Mouse (Mus musculus): ENCODE measurements around the gene Cpsf4l. TPM values are rescaled to one million over a fixed set of nuclear protein-coding genes. Genes with fewer than 3 reads are reported as not detected.

The Cpsf4l gene
- polyA plus RNA-seq, 2 experiments, result 0.02 to 0.11 TPM

DNA sequence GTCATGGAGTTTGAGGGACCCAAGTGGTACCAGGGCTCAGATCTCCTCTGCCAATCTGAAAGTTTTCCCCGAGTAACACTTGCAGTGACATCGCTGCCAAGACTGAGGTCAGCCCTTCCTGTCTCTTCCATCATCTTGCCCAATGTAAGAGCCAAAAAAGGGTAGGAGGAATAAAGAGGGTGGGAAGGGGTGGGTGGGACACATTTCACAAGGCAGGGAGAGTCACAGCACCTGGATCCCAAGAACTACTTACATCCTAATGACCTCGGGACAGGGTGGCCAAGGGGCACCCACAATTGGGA is 27.7 kb upstream of the Cpsf4l start:
- 65% methylated on average over 3 of the region's 3 CpGs for WGBS (ENCODE audit: insufficient replicate concordance)
- ATAC-seq (ENCODE audit: insufficient read depth) (no peak), DNase-seq (ENCODE audit: low read depth in 3 of 3, low spot score in 3 of 3) (no peak)
- Histone ChIP-seq H3K9me3 (ENCODE audit: control insufficient read depth, low read length) (no peaks in the 10 kb centered on the region), H3K4me1 (replicated peaks; ENCODE audit: control insufficient read depth in 2 of 2, insufficient read depth in 2 of 2, low read length in 1 of 2) (peaks cover 21 to 38% of the 10 kb centered on the region in 2 experiments), H3K27ac (no peak overlapping the region), H3K27me3 (ENCODE audit: control insufficient read depth, insufficient read depth, low read length) (no peaks in the 10 kb centered on the region), H3K36me3 (replicated peaks; ENCODE audit: control insufficient read depth, insufficient read depth, low read depth) (peaks cover 3% of the 10 kb centered on the region; the same call in 1 of the 2 replicates), H3K4me3 (ENCODE audit: insufficient read depth in 1 of 2, low read depth in 2 of 2, low read length in 2 of 2) (no peak overlapping the region), H3K4me2 (ENCODE audit: low read depth) (no peak overlapping the region), H3K9ac (replicated peaks) (no peak overlapping the region)
- TF ChIP-seq EP300 (IDR thresholded peaks at IDR 0.05; ENCODE audit: low read depth), result no peak
- no peak for TF ChIP-seq CTCF (IDR thresholded peaks at IDR 0.05; ENCODE audit: low read depth)

GRCm38 (mm10) chr11:113736848-113737552 is 27.2 kb upstream of the Cpsf4l start:
- Histone ChIP-seq H3K36me3 (replicated peaks; ENCODE audit: control insufficient read depth, insufficient read depth, low read depth) (peaks cover 3% of the 10 kb centered on the region; the same call in 1 of the 2 replicates), H3K9ac (replicated peaks) (no peak overlapping the region), H3K4me1 (replicated peaks; ENCODE audit: control insufficient read depth in 2 of 2, insufficient read depth in 2 of 2, low read length in 1 of 2) (peaks cover 21 to 38% of the 10 kb centered on the region in 2 experiments), H3K4me2 (ENCODE audit: low read depth) (no peak overlapping the region), H3K4me3 (ENCODE audit: insufficient read depth in 1 of 2, low read depth in 2 of 2, low read length in 2 of 2) (no peak overlapping the region), H3K9me3 (ENCODE audit: control insufficient read depth, low read length) (no peaks in the 10 kb centered on the region), H3K27me3 (ENCODE audit: control insufficient read depth, insufficient read depth, low read length) (no peaks in the 10 kb centered on the region), H3K27ac (no peak overlapping the region)
- WGBS (ENCODE audit: insufficient replicate concordance), result 74% methylated on average over 11 of the region's 11 CpGs
- no peak for DNase-seq (ENCODE audit: low read depth in 3 of 3, low spot score in 3 of 3)
- no peak for TF ChIP-seq EP300 (IDR thresholded peaks at IDR 0.05; ENCODE audit: low read depth)
- TF ChIP-seq CTCF (IDR thresholded peaks at IDR 0.05; ENCODE audit: low read depth), result no peak
- peak; percentile 53 for ATAC-seq (ENCODE audit: insufficient read depth)

DNA sequence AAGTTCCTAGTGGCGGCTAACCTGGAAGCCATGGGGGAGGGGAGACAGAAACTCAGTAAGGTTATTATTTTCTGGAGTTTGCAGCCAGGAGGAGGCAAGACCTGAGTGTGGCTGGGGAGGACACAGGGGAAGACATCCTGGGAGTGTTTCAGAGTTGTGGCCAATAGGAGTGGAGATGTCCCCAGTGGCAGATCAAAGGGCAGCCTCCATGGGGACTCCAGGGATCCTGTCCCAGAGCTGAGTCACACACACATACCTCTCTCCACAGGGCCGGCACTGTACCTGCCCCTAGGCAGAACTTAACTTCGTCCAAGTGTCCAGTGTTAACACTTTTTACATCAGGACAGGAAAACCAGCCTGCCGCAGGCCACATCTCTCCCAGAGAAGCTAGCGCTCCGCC is 25.3 kb upstream of the Cpsf4l start:
- H3K4me3 ChIP-seq (ENCODE audit: insufficient read depth in 1 of 2, low read depth in 2 of 2, low read length in 2 of 2), result no peak overlapping the region
- DNase-seq (ENCODE audit: low read depth in 3 of 3, low spot score in 3 of 3) (no peak), ATAC-seq (ENCODE audit: insufficient read depth) (no peak)
- TF ChIP-seq CTCF (IDR thresholded peaks at IDR 0.05; ENCODE audit: low read depth), result no peak
- no peak for TF ChIP-seq EP300 (IDR thresholded peaks at IDR 0.05; ENCODE audit: low read depth)
- peaks cover 3% of the 10 kb centered on the region; the same call in 1 of the 2 replicates for H3K36me3 ChIP-seq (replicated peaks; ENCODE audit: control insufficient read depth, insufficient read depth, low read depth)
- WGBS (ENCODE audit: insufficient replicate concordance), result 81% methylated on average over 6 of the region's 6 CpGs
- peaks cover 21 to 38% of the 10 kb centered on the region in 2 experiments for H3K4me1 ChIP-seq (replicated peaks; ENCODE audit: control insufficient read depth in 2 of 2, insufficient read depth in 2 of 2, low read length in 1 of 2)
- H3K9ac ChIP-seq (replicated peaks), result no peak overlapping the region
- H3K9me3 ChIP-seq (ENCODE audit: control insufficient read depth, low read length), result no peaks in the 10 kb centered on the region
- no peak overlapping the region for H3K27ac ChIP-seq
- H3K4me2 ChIP-seq (ENCODE audit: low read depth), result no peak overlapping the region
- no peaks in the 10 kb centered on the region for H3K27me3 ChIP-seq (ENCODE audit: control insufficient read depth, insufficient read depth, low read length)

DNA sequence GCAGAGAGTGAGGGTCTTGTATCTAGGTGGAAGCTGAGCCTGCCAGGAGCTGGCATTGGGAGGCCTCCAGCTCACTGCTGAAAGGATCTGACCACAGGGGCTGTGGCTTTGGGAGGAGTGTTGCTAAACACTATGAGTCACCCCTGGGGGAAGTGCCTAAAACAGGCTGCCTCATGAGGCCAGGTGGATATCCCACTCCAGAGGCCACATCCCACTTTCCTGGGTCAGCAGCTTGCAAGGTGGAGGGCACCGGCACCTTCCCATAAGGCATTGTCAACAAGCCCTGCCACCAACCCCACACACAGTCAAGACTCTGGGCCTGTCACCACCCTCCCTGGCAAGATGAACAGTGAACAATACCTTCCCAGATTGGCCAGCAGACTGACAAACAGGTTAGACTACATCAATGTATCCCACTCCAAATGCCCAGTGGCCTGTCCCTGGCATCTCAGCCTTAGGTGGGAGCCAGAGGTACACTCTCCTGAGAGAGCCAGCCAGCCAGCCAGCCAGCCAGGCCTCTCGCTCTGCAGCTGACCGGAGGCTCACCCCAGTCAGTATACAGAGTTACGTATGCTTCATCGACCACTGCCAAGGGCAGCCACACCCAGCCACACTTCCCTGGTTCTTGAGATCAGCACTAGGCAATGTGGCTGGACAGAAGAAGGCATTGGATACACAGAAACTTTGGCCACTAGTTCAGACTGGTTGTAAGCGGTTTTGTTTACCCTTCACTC is 24.0 kb upstream of the Cpsf4l start:
- TF ChIP-seq EP300 (IDR thresholded peaks at IDR 0.05; ENCODE audit: low read depth) (no peak), CTCF (IDR thresholded peaks at IDR 0.05; ENCODE audit: low read depth) (no peak)
- peaks cover 21 to 33% of the 10 kb centered on the region in 2 experiments for H3K4me1 ChIP-seq (replicated peaks; ENCODE audit: control insufficient read depth in 2 of 2, insufficient read depth in 2 of 2, low read length in 1 of 2)
- H3K4me2 ChIP-seq (ENCODE audit: low read depth), result 0 out of 2 replicates have a peak overlapping the region, but pooled peaks have one; percentile 13
- DNase-seq (ENCODE audit: low read depth in 3 of 3, low spot score in 3 of 3), result no peak
- no peaks in the 10 kb centered on the region for H3K9me3 ChIP-seq (ENCODE audit: control insufficient read depth, low read length)
- H3K9ac ChIP-seq (replicated peaks), result no peak overlapping the region
- no peak overlapping the region; the same call in 1 of the 2 replicates for H3K27ac ChIP-seq
- 57% methylated on average over 6 of the region's 6 CpGs for WGBS (ENCODE audit: insufficient replicate concordance)
- ATAC-seq (ENCODE audit: insufficient read depth), result peak; percentile 25; the same call in 1 of the 2 replicates
- H3K27me3 ChIP-seq (ENCODE audit: control insufficient read depth, insufficient read depth, low read length), result no peaks in the 10 kb centered on the region
- H3K4me3 ChIP-seq (ENCODE audit: insufficient read depth in 1 of 2, low read depth in 2 of 2, low read length in 2 of 2), result no peak overlapping the region
- peaks cover 10% of the 10 kb centered on the region for H3K36me3 ChIP-seq (replicated peaks; ENCODE audit: control insufficient read depth, insufficient read depth, low read depth)

GRCm38 (mm10) chr11:113731945-113732612 is 22.3 kb upstream of the Cpsf4l start:
- TF ChIP-seq CTCF (IDR thresholded peaks at IDR 0.05; ENCODE audit: low read depth), result peak; percentile 42
- TF ChIP-seq EP300 (IDR thresholded peaks at IDR 0.05; ENCODE audit: low read depth), result no peak
- no peaks in the 10 kb centered on the region for H3K9me3 ChIP-seq (ENCODE audit: control insufficient read depth, low read length)
- no peaks in the 10 kb centered on the region for H3K27me3 ChIP-seq (ENCODE audit: control insufficient read depth, insufficient read depth, low read length)
- H3K4me2 ChIP-seq (ENCODE audit: low read depth), result no peak overlapping the region
- H3K4me1 ChIP-seq (replicated peaks; ENCODE audit: control insufficient read depth in 2 of 2, insufficient read depth in 2 of 2, low read length in 1 of 2), result peaks cover 15 to 25% of the 10 kb centered on the region in 2 experiments
- no peak for ATAC-seq (ENCODE audit: insufficient read depth)
- no peak for DNase-seq (ENCODE audit: low read depth in 3 of 3, low spot score in 3 of 3)
- peaks cover 27% of the 10 kb centered on the region for H3K36me3 ChIP-seq (replicated peaks; ENCODE audit: control insufficient read depth, insufficient read depth, low read depth)
- no peak overlapping the region for H3K9ac ChIP-seq (replicated peaks)
- WGBS (ENCODE audit: insufficient replicate concordance), result 89% methylated on average over 10 of the region's 10 CpGs
- H3K27ac ChIP-seq, result no peak overlapping the region
- H3K4me3 ChIP-seq (ENCODE audit: insufficient read depth in 1 of 2, low read depth in 2 of 2, low read length in 2 of 2), result no peak overlapping the region
